Mouse (Mus musculus) heart, postnatal 0 days (tissue): ENCODE measurements around the gene A3galt2.

Experiments
- CTCF ChIP-seq: IDR thresholded peaks from 2 replicates; pipeline ENCODE4 v1.5.1; 2016; ENCODE audit warnings: antibody characterized with exemption, control low read depth, low read depth
- EP300 ChIP-seq: IDR thresholded peaks from 2 replicates; pipeline ENCODE4 v1.6.1; 2016; ENCODE audit warnings: antibody characterized with exemption, low read depth

- TF ChIP-seq EP300 (no peak), CTCF (no peak)
Measured at GRCm38 (mm10) chr4:128743031-128743626, 12.0 kb upstream of the A3galt2 start.
